Mouse (Mus musculus) heart, embryonic 16.5 days (tissue): ENCODE measurements around the gene Jakmip3. TPM values are rescaled to one million over a fixed set of nuclear protein-coding genes. Genes with fewer than 3 reads are reported as not detected.
A peak's percentile ranks its signal among the peaks of the same experiment; 100 is the strongest.

ENCODE experiments used
- ATAC-seq: fragments of 200-750 bp; cut with Nextera tagmentation; replicated peaks from 2 replicates; pipeline ENCODE4 v1.8.0; 2017; ENCODE audit warnings: moderate number of reproducible peaks; ENCODE audit not compliant: insufficient read depth, low FRiP score; ENCODE audit errors: extremely low read depth
- H3K27ac ChIP-seq: fragments of 300-500 bp; sonication (generic); 2 replicates; pipeline ENCODE4 v1.5.1; 2014; ENCODE audit warnings: mild to moderate bottlenecking, low read length, control low read depth, moderate library complexity
- H3K27me3 ChIP-seq: fragments of 300-500 bp; sonication (generic); 2 replicates; pipeline ENCODE4 v1.6.1; 2014; ENCODE audit warnings: low read length, mixed read lengths; ENCODE audit not compliant: control insufficient read depth, insufficient read depth
- H3K36me3 ChIP-seq: fragments of 300-500 bp; sonication (generic); 2 replicates; pipeline ENCODE4 v1.6.1; 2014; ENCODE audit not compliant: control insufficient read depth, insufficient read depth
- H3K4me1 ChIP-seq: fragments of 300-500 bp; sonication (generic); 2 replicates; pipeline ENCODE4 v1.6.1; 2014; ENCODE audit warnings: low read length, mixed read lengths; ENCODE audit not compliant: control insufficient read depth, insufficient read depth
- H3K4me2 ChIP-seq: fragments of 300-500 bp; sonication (generic); 2 replicates; pipeline ENCODE4 v1.6.1; 2014; ENCODE audit warnings: low read depth, mild to moderate bottlenecking, control low read depth, low read length
- H3K4me3 ChIP-seq: fragments of 300-500 bp; sonication (generic); 2 replicates; pipeline ENCODE4 v1.5.1; 2014; ENCODE audit warnings: mild to moderate bottlenecking, control low read depth, low read length
- H3K9ac ChIP-seq: fragments of 300-500 bp; sonication (generic); 2 replicates; pipeline ENCODE4 v1.6.1; 2014; ENCODE audit warnings: low read length, control low read depth
- H3K9me3 ChIP-seq: fragments of 300-500 bp; sonication (generic); replicated peaks from 2 replicates; pipeline ENCODE4 v1.6.1; 2016; ENCODE audit warnings: low read length; ENCODE audit not compliant: control insufficient read depth
- WGBS: fragments of 180-500 bp; shearing (Covaris S2); extraction: QIAGEN DNeasy Blood & Tissue Kit; methylation state at CpG from one replicate; pipeline ENCODE4 v1.1.7; 2014; 5-methylcytosine and 5-hydroxymethylcytosine counted together
- polyA plus RNA-seq: library from polyadenylated mRNA; unstranded; fragments of >200 nt; fragmentation: Nextera tagmentation; extraction: Ambion mirVana; gene quantifications from 2 replicates; pipeline ENCODE4 v1.2.1, GENCODE M21; 2015

Gene Jakmip3
- polyA plus RNA-seq, 1 experiment from 2014 or later: not detected

GRCm38 (mm10) chr7:139031215-139031614 is 90.7 kb downstream of the Jakmip3 start:
- Histone ChIP-seq H3K27ac (no peak overlapping the region), H3K9me3 (no peaks in the 10 kb centered on the region), H3K27me3 (no peaks in the 10 kb centered on the region), H3K36me3 (no peaks in the 10 kb centered on the region), H3K9ac (no peak overlapping the region), H3K4me1 (no peaks in the 10 kb centered on the region), H3K4me3 (no peak overlapping the region), H3K4me2 (no peak overlapping the region)
- 92% methylated on average over 4 of the region's 4 CpGs for WGBS
- ATAC-seq: no peak

GRCm38 (mm10) chr7:139063406-139063805 is 122.9 kb downstream of the Jakmip3 start:
- Histone ChIP-seq H3K9ac (no peak overlapping the region), H3K36me3 (no peaks in the 10 kb centered on the region), H3K27me3 (no peaks in the 10 kb centered on the region), H3K9me3 (no peaks in the 10 kb centered on the region), H3K4me3 (no peak overlapping the region), H3K27ac (no peak overlapping the region), H3K4me2 (no peak overlapping the region), H3K4me1 (no peaks in the 10 kb centered on the region)
- 48% methylated on average over 4 of the region's 4 CpGs for WGBS
- no peak for ATAC-seq

GRCm38 (mm10) chr7:139068182-139068623 is 127.7 kb downstream of the Jakmip3 start:
- Histone ChIP-seq H3K4me3 (no peak overlapping the region), H3K9me3 (no peaks in the 10 kb centered on the region), H3K36me3 (no peaks in the 10 kb centered on the region), H3K4me1 (no peaks in the 10 kb centered on the region), H3K4me2 (no peak overlapping the region), H3K9ac (no peak overlapping the region), H3K27me3 (no peaks in the 10 kb centered on the region), H3K27ac (no peak overlapping the region)
- ATAC-seq: peak; percentile 49; the same call in 1 of the 2 replicates
- WGBS: 0% methylated on average over 2 of the region's 2 CpGs

GRCm38 (mm10) chr7:139074189-139074588 is 133.7 kb downstream of the Jakmip3 start:
- no peak overlapping the region for H3K27ac ChIP-seq
- no peak overlapping the region for H3K4me2 ChIP-seq
- ATAC-seq: no peak
- WGBS: 30% methylated on average over 6 of the region's 6 CpGs
- no peaks in the 10 kb centered on the region for H3K9me3 ChIP-seq
- no peaks in the 10 kb centered on the region for H3K4me1 ChIP-seq
- H3K27me3 ChIP-seq: peaks cover 4% of the 10 kb centered on the region; the same call in 1 of the 2 replicates
- no peaks in the 10 kb centered on the region for H3K36me3 ChIP-seq
- H3K4me3 ChIP-seq: no peak overlapping the region
- H3K9ac ChIP-seq: no peak overlapping the region

- no peak overlapping the region for H3K4me2 ChIP-seq
- H3K9ac ChIP-seq: no peak overlapping the region
- no peaks in the 10 kb centered on the region for H3K9me3 ChIP-seq
- peaks cover 4% of the 10 kb centered on the region; the same call in 1 of the 2 replicates for H3K27me3 ChIP-seq
- H3K4me3 ChIP-seq: no peak overlapping the region
- no peaks in the 10 kb centered on the region for H3K4me1 ChIP-seq
- no peak overlapping the region for H3K27ac ChIP-seq
- ATAC-seq: no peak
- H3K36me3 ChIP-seq: no peaks in the 10 kb centered on the region
- 65% methylated on average over 14 of the region's 14 CpGs for WGBS
Measured at GRCm38 (mm10) chr7:139075054-139075794, 134.7 kb downstream of the Jakmip3 start.

DNA sequence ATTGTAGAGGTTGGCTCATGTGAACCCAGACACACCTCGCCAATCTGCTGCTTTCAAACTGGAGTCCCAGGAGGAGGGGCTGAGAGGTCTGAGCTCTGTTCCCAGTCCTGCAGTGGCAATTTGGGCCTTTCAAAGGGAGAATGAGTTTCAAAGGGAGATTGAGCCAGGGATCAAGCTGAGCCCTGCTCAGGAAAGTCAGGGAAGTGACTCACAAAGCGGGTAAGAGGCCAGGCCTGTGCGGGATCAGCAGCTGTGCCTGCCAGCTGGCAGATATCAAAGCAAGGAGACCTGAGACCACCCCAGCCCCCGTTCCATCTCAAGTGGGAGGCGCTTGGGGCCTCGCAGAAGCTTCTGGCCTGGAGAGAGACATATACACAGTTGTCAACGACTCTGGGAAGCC is 136.8 kb downstream of the Jakmip3 start:
- H3K27me3 ChIP-seq: peaks cover 4% of the 10 kb centered on the region
- no peak overlapping the region for H3K9ac ChIP-seq
- H3K4me3 ChIP-seq: no peak overlapping the region
- ATAC-seq: no peak
- H3K4me1 ChIP-seq: no peaks in the 10 kb centered on the region
- no peaks in the 10 kb centered on the region for H3K36me3 ChIP-seq
- no peak overlapping the region for H3K4me2 ChIP-seq
- WGBS: 19% methylated on average over 7 of the region's 7 CpGs
- no peak overlapping the region for H3K27ac ChIP-seq
- H3K9me3 ChIP-seq: 0 out of 2 replicates have a peak, but pooled peaks cover 2% of the 10 kb centered on the region

DNA sequence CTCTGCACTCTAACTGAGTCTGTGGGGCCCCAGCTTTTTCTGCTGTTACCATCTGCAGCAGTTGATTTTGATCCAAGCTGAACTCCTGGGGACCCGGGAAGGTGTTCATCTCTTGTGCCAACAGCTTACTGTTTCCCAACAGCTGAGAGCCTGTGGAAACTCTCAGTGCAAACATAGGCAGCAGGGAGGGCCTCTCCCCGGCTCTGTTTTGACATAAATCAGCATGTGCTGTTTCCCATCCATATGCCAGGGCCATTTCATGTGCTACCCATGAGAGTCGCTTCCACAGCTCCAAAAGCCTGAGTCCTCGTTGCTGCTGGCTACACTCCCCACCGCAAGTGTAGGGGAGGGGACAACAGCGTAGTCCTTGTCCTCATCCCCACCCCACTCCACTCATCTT is 137.7 kb downstream of the Jakmip3 start:
- Histone ChIP-seq H3K4me1 (no peaks in the 10 kb centered on the region), H3K36me3 (no peaks in the 10 kb centered on the region), H3K4me3 (no peak overlapping the region), H3K4me2 (no peak overlapping the region), H3K9ac (no peak overlapping the region), H3K27ac (no peak overlapping the region), H3K27me3 (peaks cover 4% of the 10 kb centered on the region), H3K9me3 (0 out of 2 replicates have a peak, but pooled peaks cover 2% of the 10 kb centered on the region)
- no peak for ATAC-seq
- 71% methylated on average over 6 of the region's 6 CpGs for WGBS

GRCm38 (mm10) chr7:139079141-139079540 is 138.6 kb downstream of the Jakmip3 start:
- Histone ChIP-seq H3K4me1 (no peaks in the 10 kb centered on the region), H3K36me3 (no peaks in the 10 kb centered on the region), H3K27ac (no peak overlapping the region), H3K9ac (no peak overlapping the region), H3K4me3 (no peak overlapping the region), H3K9me3 (0 out of 2 replicates have a peak, but pooled peaks cover 2% of the 10 kb centered on the region), H3K4me2 (no peak overlapping the region), H3K27me3 (peaks cover 7% of the 10 kb centered on the region)
- 66% methylated on average over 7 of the region's 7 CpGs for WGBS
- ATAC-seq: no peak

DNA sequence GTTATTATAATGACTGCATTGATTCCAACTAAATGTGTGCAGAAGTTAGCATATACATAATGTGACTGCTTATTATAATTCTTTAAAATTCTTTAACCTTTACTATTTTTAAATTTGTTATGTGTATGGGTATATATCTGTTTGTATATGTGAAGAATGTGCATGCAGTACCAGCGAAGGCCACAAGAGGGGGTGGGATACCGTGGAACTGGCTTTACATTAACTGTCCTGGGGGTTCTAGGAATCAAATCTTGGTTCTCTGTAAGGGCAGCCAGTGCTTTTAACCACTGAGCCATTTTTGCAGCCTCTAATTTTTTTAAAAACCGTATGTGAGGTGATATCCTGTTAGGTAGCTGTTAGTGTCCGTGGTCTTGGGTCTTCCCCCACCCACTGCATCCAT is 140.2 kb downstream of the Jakmip3 start:
- 65% methylated on average over 4 of the region's 4 CpGs for WGBS
- no peaks in the 10 kb centered on the region for H3K36me3 ChIP-seq
- H3K4me1 ChIP-seq: no peaks in the 10 kb centered on the region
- H3K27me3 ChIP-seq: peaks cover 21% of the 10 kb centered on the region
- no peak overlapping the region for H3K4me3 ChIP-seq
- no peak overlapping the region for H3K4me2 ChIP-seq
- H3K9ac ChIP-seq: no peak overlapping the region
- H3K27ac ChIP-seq: no peak overlapping the region
- 0 out of 2 replicates have a peak, but pooled peaks cover 2% of the 10 kb centered on the region for H3K9me3 ChIP-seq
- ATAC-seq: no peak
